Mouse (Mus musculus): ENCODE data around the gene Cbfa2t2. TPM values are rescaled to one million over a fixed set of nuclear protein-coding genes. Genes with fewer than 3 reads are reported as not detected.

The Cbfa2t2 gene
- total RNA-seq, 4 experiments from 2014 or later: 48.9 to 60.8 (median 53.9) TPM

DNA sequence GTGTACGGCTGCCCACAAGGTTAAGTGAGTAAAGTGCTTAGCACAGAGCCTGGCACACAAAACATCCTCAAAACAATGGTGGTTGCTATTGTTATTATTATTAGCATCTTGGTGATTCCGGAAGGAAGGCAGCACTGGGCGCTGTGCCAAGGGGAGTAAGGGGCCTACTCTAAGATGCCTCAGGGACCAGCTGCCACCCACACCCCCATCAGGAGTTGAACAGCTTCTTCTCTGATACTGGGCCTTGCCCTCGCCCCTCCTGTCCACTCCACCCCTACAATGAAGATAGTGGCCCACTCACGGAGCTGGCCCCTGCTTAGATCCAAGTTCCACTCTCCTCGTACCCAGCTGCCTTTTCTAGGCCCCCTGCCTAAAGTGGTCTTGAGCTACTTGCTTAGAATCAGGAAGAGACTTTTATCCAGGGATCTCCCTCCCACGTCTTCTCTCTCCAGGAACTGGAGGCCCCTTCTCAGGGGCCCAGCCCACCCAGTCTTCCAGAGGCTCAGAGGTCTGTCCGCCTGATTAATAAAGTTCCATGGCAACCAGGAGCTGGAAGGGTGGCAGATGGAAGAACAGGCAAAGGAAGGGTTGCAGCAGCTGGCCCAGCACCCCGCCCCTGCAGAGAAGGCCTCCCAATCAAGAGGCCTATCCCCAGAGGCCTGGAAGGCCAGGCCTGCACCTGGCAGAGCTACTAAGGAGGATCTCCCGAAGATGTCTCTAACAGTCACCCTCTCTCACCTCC, 132.2 kb downstream of the Cbfa2t2 start:
- no peak for DNase-seq (ENCODE audit: low spot score in 2 of 2)

DNA sequence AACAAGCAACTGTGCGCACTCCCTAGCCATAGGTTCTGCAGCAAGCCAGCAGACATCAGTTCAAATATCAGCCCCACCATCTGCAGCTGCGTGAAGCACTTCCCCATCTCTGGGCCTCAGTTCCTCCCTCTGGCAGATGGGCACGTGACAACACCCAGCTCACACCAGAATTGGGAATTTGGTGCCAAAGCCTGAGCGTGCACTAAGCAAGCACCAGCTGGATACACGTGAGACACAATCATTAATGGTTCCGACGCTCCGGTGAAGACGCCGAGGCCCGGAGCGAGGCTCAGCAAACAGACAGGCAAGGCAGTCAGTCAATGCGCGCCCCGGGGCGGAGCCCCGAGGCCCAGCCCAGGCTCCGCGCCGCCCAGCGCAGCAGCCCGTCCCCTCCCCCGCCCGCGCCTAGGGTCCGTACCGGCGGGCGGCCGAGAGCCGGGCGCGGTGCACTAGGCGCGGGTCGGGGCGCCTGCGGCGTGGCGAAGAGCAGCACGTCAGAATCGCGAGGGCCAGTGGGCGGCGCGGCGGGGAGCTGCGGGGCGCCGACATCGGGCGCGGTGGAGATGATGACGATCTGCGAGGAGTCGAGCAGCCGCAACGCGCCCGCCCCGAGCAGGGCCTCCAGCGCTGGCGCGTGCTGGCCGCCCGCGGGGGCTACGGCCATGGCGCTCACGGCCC, 132.9 kb downstream of the Cbfa2t2 start:
- peak in 1 of 2 experiments; percentile 40 for DNase-seq (ENCODE audit: low spot score in 2 of 2)

DNA sequence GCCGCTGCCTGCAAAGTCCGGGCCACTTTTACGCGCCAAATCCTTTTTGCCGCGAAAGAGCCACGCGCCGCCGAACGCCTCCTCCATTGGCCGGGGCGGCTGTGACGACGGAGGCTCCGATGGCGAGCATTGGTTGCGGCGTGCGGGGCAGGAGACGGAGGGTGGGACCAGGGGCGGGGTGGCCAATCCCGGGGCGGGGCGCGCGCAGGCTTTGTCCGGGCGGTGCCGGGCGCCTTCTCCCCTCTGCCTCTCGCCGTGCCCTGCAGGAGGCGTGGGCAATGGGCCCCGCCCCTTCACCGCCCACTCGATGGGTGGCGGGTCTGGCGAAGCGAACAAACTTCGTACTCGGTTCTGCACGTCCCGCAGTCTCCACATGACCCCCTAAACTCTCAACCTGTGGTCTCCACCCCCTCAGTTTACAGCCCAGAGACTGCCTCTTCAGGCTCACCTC, 133.6 kb downstream of the Cbfa2t2 start, which contains the start of gene E2f1:
Gene E2f1, minus strand, starts transcription at position 57 of the 451 bp plus-strand sequence.
- peak; percentile 84 to 86 for DNase-seq (ENCODE audit: low spot score in 2 of 2)

DNA sequence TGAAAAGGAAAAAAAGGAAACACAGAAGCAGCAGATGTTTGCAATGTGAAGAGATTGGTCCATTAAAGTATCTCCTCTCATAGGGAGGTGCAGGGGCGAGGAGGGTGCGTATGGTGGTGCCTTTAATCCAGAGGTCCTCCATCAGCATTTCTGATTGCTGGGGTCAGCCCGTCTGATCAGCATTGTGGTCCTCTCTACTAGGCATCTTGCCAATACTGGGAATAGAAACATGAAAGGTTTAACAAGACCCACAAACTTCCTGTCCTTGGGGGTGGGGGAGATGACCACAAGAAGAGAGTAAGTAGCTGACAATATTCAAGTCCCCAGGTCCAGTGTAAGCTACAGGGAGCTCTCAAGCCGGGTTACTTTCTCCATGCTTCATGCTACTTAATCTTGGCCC, 134.4 kb downstream of the Cbfa2t2 start:
- no peak for DNase-seq (ENCODE audit: low spot score in 2 of 2)

DNA sequence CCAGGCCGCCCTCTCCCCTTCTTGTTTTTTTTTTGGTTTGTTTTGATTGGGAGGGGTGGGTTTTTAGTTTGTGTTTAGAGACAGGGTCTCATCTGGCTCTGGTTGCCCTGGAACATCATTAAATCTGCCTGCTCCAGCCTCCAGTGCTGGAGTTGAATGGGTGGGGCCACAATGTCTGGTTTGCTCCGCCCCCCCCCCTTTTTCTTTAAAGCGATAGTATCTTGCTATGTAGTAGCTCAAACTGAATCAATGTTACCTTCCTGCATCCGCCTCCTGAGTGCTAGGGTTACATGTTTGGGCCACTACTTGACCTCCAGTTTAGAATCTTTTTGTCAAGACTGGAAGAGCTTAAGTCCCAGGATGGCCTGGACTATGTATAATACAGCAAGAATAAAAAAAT, 135.0 kb downstream of the Cbfa2t2 start:
- no peak for DNase-seq (ENCODE audit: low spot score in 2 of 2)

DNA sequence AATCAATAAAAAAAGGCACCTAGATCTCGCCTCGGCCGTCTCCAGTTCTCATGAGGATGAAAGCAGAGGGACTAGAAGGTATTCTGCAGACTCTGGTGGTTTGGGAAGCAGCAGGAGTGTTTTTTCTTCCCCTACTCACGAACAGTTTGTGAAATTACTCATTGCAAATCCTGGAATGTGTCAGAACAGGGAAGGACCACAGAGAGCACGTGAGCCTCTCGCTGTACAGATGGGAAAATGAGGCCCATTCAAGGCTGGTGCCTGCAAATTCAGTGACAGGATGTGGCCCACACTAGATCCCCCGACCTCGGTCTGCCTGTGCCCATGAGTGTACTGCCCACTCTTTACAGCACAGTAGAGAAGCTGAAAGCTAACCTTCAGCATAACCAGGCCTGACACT, 135.7 kb downstream of the Cbfa2t2 start:
- no peak for DNase-seq (ENCODE audit: low spot score in 2 of 2)

DNA sequence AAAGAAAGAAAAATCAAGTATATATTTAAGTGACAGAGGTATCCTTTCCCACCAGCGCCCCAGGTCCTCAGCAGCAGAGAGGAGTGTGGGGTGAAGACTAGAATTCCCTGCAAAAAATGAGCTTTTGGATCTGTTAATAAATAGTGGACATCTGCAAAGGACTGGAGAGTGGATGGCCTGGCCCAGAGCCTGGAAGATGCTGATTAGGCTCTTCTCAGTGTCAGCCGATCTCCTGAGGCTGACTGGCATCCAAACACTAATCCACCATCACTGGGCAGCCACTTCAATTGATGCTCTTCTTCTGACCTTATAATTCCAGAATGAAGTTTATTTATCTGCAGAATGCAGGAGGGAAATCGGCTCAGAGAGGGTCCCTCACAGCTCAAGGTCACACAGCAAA, 136.7 kb downstream of the Cbfa2t2 start:
- no peak for DNase-seq (ENCODE audit: low spot score in 2 of 2)

DNA sequence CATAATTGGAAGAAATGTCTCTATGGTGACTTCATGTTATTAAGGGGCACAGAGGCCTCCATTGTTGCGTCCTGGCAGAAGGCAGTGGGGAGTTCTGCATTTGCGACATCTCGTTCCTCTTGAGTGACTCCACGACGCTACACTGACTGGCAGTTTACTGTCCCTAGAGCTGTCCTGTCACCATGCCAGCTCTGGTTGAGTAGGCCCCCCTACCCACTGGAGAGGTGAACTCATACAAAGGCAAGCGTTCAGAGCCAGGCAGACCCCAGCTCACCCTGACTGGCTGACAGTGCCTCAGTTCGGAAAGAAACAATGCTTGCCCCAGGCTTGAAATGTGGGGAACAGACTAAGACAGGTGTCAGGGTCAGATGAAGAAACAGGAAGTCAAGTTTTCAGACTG, 138.0 kb downstream of the Cbfa2t2 start:
- no peak for DNase-seq (ENCODE audit: low spot score in 2 of 2)

DNA sequence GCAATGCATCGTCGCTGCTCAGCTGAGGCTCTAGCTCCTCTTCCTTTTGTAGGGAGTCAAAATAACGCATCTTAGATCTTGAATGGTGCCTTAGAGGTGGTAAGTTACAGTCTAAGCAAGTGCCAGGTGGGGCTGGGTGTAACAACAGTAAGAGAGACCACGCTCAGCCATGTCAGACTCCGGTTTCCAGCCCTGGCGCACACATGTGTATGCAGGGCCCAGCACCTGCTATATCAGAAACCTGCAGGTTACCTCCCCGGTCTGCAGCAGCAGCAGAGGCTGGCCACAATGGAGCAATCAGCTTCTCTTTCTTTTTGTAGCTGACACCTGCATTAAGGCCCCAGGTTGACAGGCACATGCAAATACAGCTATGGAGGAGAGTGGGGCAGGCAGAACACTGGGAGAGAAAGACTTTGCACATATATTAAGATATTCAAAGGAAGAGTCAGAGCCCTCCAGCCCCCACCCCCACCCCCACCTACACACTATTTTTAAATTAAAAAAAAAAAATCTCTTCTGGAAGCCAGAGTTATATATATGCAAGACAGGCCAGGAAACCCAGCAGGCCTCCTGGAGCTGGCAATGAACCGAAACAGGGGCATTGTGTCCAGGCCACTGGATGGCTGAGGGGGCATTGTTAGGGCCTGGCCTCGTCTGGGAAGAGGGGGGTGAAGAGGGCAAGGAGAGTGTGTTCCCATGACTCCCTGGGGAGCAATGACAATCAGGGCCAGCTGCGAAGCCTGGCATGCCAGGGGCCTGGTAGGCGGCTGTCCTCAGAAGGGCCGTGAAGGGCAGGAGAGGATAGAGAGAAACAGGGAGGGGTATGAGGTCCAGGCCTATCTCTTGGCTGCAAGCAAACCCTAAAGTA, 140.8 kb downstream of the Cbfa2t2 start:
- no peak for DNase-seq (ENCODE audit: low spot score in 2 of 2)

DNA sequence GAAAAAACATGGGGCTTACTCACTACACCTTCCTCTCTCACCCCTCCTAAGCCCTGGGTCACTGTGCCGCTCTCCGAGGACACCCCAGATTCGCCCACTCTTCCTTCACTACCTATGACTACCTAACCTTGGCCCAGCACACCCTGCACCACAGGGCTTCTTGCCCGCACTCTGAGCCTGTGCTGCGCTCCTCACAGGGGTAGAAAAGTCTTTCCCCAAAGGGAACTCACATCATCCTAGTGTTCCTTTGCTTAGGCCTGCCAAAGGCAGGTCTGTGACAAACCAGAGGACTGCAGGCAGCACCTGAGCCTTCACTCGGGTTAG, 141.4 kb downstream of the Cbfa2t2 start:
- DNase-seq (ENCODE audit: low spot score in 2 of 2): no peak

DNA sequence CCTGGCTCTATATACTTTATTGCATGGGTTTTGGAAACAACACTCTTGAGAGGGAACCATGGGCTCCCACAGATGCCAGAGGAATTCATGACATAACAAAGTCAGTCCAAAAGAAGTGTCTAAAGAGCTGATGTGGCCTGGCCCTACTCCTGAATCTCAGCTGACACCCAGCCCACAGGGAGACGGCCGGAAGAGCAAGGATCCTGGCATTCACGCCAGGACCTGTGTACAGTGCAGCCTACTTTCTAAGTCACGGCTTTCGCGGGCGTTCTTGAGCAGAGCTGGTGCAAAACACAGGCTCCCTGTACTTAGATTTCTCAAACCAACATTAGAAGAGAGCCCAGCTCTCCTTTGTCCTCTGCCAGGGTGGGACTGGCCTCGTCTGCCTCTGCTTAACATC, 144.3 kb downstream of the Cbfa2t2 start:
- DNase-seq (ENCODE audit: low spot score in 2 of 2): no peak

DNA sequence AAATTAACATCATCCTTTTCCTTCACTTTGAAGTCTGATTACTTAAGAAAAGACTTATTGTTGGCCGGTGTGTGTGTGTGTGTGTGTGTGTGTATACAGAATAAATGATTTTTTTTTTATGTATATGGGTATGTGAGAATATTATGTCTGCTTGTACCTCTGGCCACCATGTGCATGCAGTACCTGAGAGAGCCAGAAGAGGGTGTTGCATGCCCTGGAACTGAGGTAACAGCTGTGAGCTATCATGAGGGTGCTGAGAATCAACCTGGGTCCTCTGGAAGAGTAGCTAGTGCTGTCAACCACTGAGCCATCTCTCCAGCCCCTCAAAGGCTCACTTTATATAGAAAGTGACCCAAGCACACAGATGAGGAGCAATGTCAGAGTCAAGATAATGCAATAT, 145.1 kb downstream of the Cbfa2t2 start:
- no peak for DNase-seq (ENCODE audit: low spot score in 2 of 2)

DNA sequence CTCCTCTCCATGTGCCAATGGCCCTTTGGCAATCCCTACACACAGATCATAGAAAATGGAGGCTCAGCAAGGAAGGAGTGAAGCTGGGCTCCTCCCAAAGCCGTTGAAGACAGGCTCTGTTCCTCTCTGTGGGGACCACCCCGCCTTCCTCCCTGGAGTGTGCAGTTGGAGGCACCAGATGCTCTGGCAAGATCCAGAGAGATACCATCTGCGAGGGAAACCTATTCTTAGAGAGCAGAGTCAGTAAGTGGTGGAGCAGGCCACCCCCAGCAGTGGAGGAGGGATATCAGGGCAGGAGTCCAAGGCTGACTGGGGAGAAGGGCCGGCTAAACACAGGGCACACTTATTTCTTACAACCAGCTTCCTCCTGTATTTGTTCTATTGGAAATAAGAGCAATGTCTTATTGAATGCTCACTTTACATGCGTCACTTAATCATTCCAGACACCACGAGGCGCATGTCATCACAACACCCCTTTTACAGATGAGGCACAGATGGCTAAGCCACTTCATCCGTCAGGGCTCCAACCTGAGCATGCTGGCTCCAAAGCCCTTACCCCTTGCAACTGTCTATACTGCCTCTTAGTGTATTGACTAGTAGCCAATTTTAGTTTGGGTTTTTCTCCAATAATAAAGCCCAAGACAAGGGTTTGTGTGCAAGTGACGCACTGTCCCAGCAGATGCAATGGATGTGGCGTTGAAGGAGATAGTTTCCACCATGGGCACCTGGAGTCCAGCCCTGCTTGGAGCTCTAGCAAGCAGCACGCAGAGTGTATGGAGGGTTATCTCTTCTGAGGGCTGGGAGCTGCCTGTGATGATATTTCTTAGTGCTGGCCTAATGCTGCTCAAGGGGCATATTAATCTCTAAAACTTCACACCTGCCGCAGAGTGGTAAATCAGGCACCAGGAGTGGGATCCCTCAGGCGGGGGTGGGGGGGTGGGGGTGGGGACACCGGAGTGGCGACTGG, 147.9 kb downstream of the Cbfa2t2 start:
- DNase-seq (ENCODE audit: low spot score in 2 of 2): peak; percentile 93 to 94

DNA sequence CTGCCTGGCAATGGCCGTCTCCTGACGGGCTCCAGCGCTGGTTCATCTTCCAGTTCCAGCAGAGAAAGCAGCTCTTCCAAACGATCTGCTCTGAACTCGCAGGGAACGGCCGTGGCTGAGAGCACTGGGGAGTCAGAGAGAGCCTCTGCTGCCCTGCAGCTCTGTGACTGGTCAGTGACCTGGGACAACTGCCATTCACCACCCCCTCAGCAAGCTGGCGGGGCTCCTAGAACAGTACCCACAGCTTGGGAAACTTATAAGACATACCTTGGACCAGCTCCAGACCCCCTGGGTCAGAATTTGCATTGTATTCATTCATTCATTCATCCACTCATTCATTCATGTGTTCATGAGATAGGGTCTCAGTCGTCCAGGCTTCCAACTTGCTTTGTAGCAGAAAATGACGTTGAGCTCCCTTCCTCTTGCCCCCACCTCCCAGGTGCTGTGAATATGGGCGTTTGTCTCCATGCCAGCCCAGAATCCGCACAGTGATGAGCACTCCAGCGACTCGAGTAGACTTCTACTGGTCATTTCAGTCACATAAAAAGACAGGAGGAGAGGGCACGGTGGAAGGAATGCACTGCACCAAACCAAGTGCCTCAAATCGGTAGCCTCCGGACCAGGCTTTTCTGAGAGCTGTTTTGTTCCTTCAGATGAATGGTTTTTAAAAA, 148.8 kb downstream of the Cbfa2t2 start:
- DNase-seq (ENCODE audit: low spot score in 2 of 2): no peak

DNA sequence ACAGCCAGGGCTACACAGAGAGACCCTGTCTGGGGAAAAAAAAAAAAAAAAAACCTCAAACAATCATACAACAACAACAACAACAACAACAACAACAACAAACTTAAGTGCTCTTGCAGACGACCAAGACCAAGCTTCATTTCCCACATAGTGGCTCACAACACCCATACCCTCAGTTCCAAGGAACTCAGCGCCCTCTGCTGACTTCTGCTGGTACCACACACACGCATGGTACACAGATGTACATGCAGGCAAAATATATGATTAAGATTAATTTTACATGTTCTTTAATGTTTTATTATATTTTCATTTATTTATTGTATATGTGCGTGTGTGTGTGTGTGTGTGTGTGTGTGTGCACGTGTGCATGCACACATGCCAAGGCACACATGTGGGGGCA, 150.1 kb downstream of the Cbfa2t2 start:
- DNase-seq (ENCODE audit: low spot score in 2 of 2): no peak

Other genes with a start within 250 kb of the Cbfa2t2 start
- under 1 TPM; 0.16 to 0.22 (median 0.18) TPM for gene Bpifb1, start 245.7 kb upstream of the Cbfa2t2 start, total RNA-seq (2022)
- gene Bpifb5, start 212.7 kb upstream of the Cbfa2t2 start, total RNA-seq (2022): not detected
- under 1 TPM in 2 of 4 experiments, not detected in 2; 0.32 to 0.35 TPM for gene Bpifb9a, start 178.6 kb upstream of the Cbfa2t2 start, total RNA-seq (2022)
- gene Bpifb9b, start 129.3 kb upstream of the Cbfa2t2 start, total RNA-seq (2022): under 1 TPM in 1 of 4 experiments, not detected in 3; 0.19 TPM
- gene Cdk5rap1, start 63.5 kb upstream of the Cbfa2t2 start, total RNA-seq (2022): 10 to 100 TPM; 13.6 to 17.1 (median 16.0) TPM
- gene Snta1, start 28.4 kb upstream of the Cbfa2t2 start, total RNA-seq (2022): 10 to 100 TPM; 41.0 to 45.9 (median 43.5) TPM
- 1 to 10 TPM in 2 of 4 experiments, under 1 TPM in 2; 0.64 to 2.0 (median 0.87) TPM for gene 1700003F12Rik, start 110.6 kb downstream of the Cbfa2t2 start, total RNA-seq (2022)
- under 1 TPM in 1 of 4 experiments, not detected in 3; 0.40 TPM for gene Actl10, start 115.3 kb downstream of the Cbfa2t2 start, total RNA-seq (2022)
- 10 to 100 TPM; 29.2 to 33.2 (median 30.4) TPM for gene Necab3, start 122.4 kb downstream of the Cbfa2t2 start, total RNA-seq (2022)
- gene E2f1, start 133.4 kb downstream of the Cbfa2t2 start, total RNA-seq (2022): 1 to 10 TPM; 3.5 to 5.1 (median 4.5) TPM
- 10 to 100 TPM; 11.3 to 12.6 (median 11.7) TPM for gene Pxmp4, start 167.2 kb downstream of the Cbfa2t2 start, total RNA-seq (2022)
- 10 to 100 TPM in 1 of 4 experiments, 1 to 10 TPM in 3; 8.6 to 10.8 (median 9.3) TPM for gene Zfp341, start 176.8 kb downstream of the Cbfa2t2 start, total RNA-seq (2022)
- gene 4930519P11Rik, start 177.0 kb downstream of the Cbfa2t2 start, total RNA-seq (2022): not detected
- 100 to 1,000 TPM; 206 to 234 (median 209) TPM for gene Chmp4b, start 215.2 kb downstream of the Cbfa2t2 start, total RNA-seq (2022)

Data from layer of hippocampus, adult 8-10 months (tissue).